Mouse (Mus musculus): Measurements from ENCODE around the gene Atpaf1.

- TF ChIP-seq POLR2A (IDR thresholded peaks at IDR 0.05; ENCODE audit: insufficient read depth, low read depth, low read length) (no peak), CTCF (IDR thresholded peaks at IDR 0.05; ENCODE audit: insufficient read depth, low read depth, low read length) (no peak)
These were observed 53.6 kb downstream of the Atpaf1 start for GRCm38 (mm10) chr4:115838196-115838595.
